Mouse (Mus musculus) CH12.LX (cell line): ENCODE results near the gene Angptl8.

Experiments used
- CHD1 ChIP-seq: IDR thresholded peaks from 2 replicates; pipeline ENCODE4 v1.6.1; 2012; ENCODE audit warnings: low read depth, low read length, improper control_type of control experiment, inconsistent platforms
- CTCF ChIP-seq, 2 experiments: IDR thresholded peaks in 1 of 2; conservative IDR thresholded peaks in 1 of 2; 2 replicates each; pipeline ENCODE4 v1.5.1; 2011 to 2012; ENCODE audit warnings: low read depth in 2 of 2, low read length in 2 of 2, improper control_type of control experiment in 1 of 2, inconsistent platforms in 1 of 2, mild to moderate bottlenecking in 1 of 2, moderate library complexity in 1 of 2
- MAZ ChIP-seq: IDR thresholded peaks from 2 replicates; pipeline ENCODE4 v1.6.1; 2012; ENCODE audit warnings: low read depth, mild to moderate bottlenecking, inconsistent platforms, low read length, improper control_type of control experiment, moderate library complexity
- MEF2A ChIP-seq: IDR thresholded peaks from 2 replicates; pipeline ENCODE4 v1.6.1; 2014; ENCODE audit warnings: low read depth, mild to moderate bottlenecking, inconsistent platforms, low read length, improper control_type of control experiment, borderline replicate concordance
- MXI1 ChIP-seq: IDR thresholded peaks from 2 replicates; pipeline ENCODE4 v1.6.1; 2011; ENCODE audit warnings: mild to moderate bottlenecking, low read depth, low read length, improper control_type of control experiment
- POLR2A ChIP-seq: IDR thresholded peaks from 2 replicates; pipeline ENCODE4 v1.6.1; 2011; ENCODE audit warnings: low read depth, mild to moderate bottlenecking, improper control_type of control experiment, low read length
- TBP ChIP-seq: conservative IDR thresholded peaks from 2 replicates; pipeline ENCODE4 v1.6.1; 2011; ENCODE audit warnings: low read depth, low read length, improper control_type of control experiment
- USF2 ChIP-seq: conservative IDR thresholded peaks from 2 replicates; pipeline ENCODE4 v1.6.1; 2011; ENCODE audit warnings: low read depth, low read length, improper control_type of control experiment
- ZKSCAN1 ChIP-seq: IDR thresholded peaks from 2 replicates; pipeline ENCODE4 v1.6.1; 2012; ENCODE audit warnings: low read depth, inconsistent platforms, low read length, improper control_type of control experiment, borderline replicate concordance
- ZNF384 ChIP-seq: IDR thresholded peaks from 2 replicates; pipeline ENCODE4 v1.6.1; 2012; ENCODE audit warnings: low read depth, low read length, improper control_type of control experiment, inconsistent platforms

- TF ChIP-seq POLR2A (peak; percentile 68), CTCF (conservative IDR thresholded peaks at IDR 0.05 in 1 of 2, IDR thresholded peaks at IDR 0.05 in 1 of 2; ENCODE audit: low read depth in 2 of 2, low read length in 2 of 2) (no peak), ZNF384 (no peak), MEF2A (no peak), MXI1 (no peak), ZKSCAN1 (no peak), CHD1 (no peak), TBP (no peak), USF2 (no peak), MAZ (no peak)
Measured at GRCm38 (mm10) chr9:21852128-21853091, 17.1 kb downstream of the Angptl8 start, which contains the start of gene Dock6.
